Mouse (Mus musculus) erythroblast, embryonic 14.5 days (primary cell): ENCODE results near the gene Cebpzos.

Experiments used
- GATA1 ChIP-seq: IDR thresholded peaks from 2 replicates; pipeline ENCODE4 v1.6.1; 2012; ENCODE audit warnings: low read length, inconsistent platforms, mixed read lengths
- TAL1 ChIP-seq: IDR thresholded peaks from 3 replicates; pipeline ENCODE4 v1.6.1; 2012; ENCODE audit warnings: low read length, inconsistent platforms, mixed read lengths

- TF ChIP-seq TAL1 (no peak), GATA1 (no peak)
Observed at GRCm38 (mm10) chr17:78889184-78889583, 27.1 kb upstream of the Cebpzos start.
